Mouse (Mus musculus): ENCODE data around the gene Cirbp.

Cirbp gene

GRCm38 (mm10) chr10:80177441-80178279 lies 11.9 kb downstream of the Cirbp start:
- peak; percentile 75 for DNase-seq (ENCODE audit: low read depth, low spot score)

GRCm38 (mm10) chr10:80179068-80180051 lies 13.6 kb downstream of the Cirbp start, which contains the start of gene Efna2:
Gene Efna2, plus strand, starts transcription at chr10:80179482.
- no peak for DNase-seq (ENCODE audit: low read depth, low spot score)

- no peak for DNase-seq (ENCODE audit: low read depth, low spot score)
Measured at GRCm38 (mm10) chr10:80180288-80180687, 14.5 kb downstream of the Cirbp start.

- no peak for DNase-seq (ENCODE audit: low read depth, low spot score)
Measured at GRCm38 (mm10) chr10:80180823-80181222, 15.0 kb downstream of the Cirbp start.

- DNase-seq (ENCODE audit: low read depth, low spot score), result no peak
Measured at GRCm38 (mm10) chr10:80182547-80182946, 16.8 kb downstream of the Cirbp start.

GRCm38 (mm10) chr10:80186649-80187048 lies 20.9 kb downstream of the Cirbp start:
- DNase-seq (ENCODE audit: low read depth, low spot score), result no peak

GRCm38 (mm10) chr10:80187739-80188138 lies 22.0 kb downstream of the Cirbp start:
- no peak for DNase-seq (ENCODE audit: low read depth, low spot score)

GRCm38 (mm10) chr10:80188453-80189024 lies 22.8 kb downstream of the Cirbp start:
- DNase-seq (ENCODE audit: low read depth, low spot score), result no peak

- DNase-seq (ENCODE audit: low read depth, low spot score), result no peak
Measured at GRCm38 (mm10) chr10:80189999-80190398, 24.2 kb downstream of the Cirbp start.

GRCm38 (mm10) chr10:80190491-80191051 lies 24.8 kb downstream of the Cirbp start:
- DNase-seq (ENCODE audit: low read depth, low spot score), result no peak

- no peak for DNase-seq (ENCODE audit: low read depth, low spot score)
Measured at GRCm38 (mm10) chr10:80193976-80194375, 28.2 kb downstream of the Cirbp start.

GRCm38 (mm10) chr10:80194441-80194840 lies 28.7 kb downstream of the Cirbp start:
- no peak for DNase-seq (ENCODE audit: low read depth, low spot score)

- no peak for DNase-seq (ENCODE audit: low read depth, low spot score)
Measured at GRCm38 (mm10) chr10:80196167-80196566, 30.4 kb downstream of the Cirbp start.

- DNase-seq (ENCODE audit: low read depth, low spot score), result no peak
Measured at GRCm38 (mm10) chr10:80196778-80197581, 31.2 kb downstream of the Cirbp start.

- peak; percentile 90 for DNase-seq (ENCODE audit: low read depth, low spot score)
Measured at GRCm38 (mm10) chr10:80199440-80200008, 33.7 kb downstream of the Cirbp start.

GRCm38 (mm10) chr10:80200485-80200884 lies 34.7 kb downstream of the Cirbp start:
- no peak for DNase-seq (ENCODE audit: low read depth, low spot score)

- DNase-seq (ENCODE audit: low read depth, low spot score), result no peak
Measured at GRCm38 (mm10) chr10:80204055-80204454, 38.3 kb downstream of the Cirbp start.

- no peak for DNase-seq (ENCODE audit: low read depth, low spot score)
Measured at GRCm38 (mm10) chr10:80207201-80207600, 41.4 kb downstream of the Cirbp start.

GRCm38 (mm10) chr10:80207676-80208075 lies 41.9 kb downstream of the Cirbp start:
- DNase-seq (ENCODE audit: low read depth, low spot score), result no peak

GRCm38 (mm10) chr10:80208248-80208647 lies 42.5 kb downstream of the Cirbp start:
- DNase-seq (ENCODE audit: low read depth, low spot score), result no peak

All from 3T3-L1 (cell line).